Comparison of ENCODE assay signal across 8 mouse cellular contexts in genomic region chr16:94537159-94537527, GRCm38 (mm10). TPM values are rescaled to one million over a fixed set of nuclear protein-coding genes. Genes with fewer than 3 reads are reported as not detected.
A peak's percentile ranks its signal among the peaks of the same experiment; 100 is the strongest.
DNase-seq lines count a peak whose midpoint lies in the region; ATAC-seq and TF ChIP-seq lines count a peak whose summit lies in the region.

No protein-coding gene starts in this region.

- H3K4me1 ChIP-seq in neural tube, embryonic 15.5 days, result peaks cover 4% of the 10 kb centered on the region; the same call in 1 of the 2 replicates
- H3K4me1 ChIP-seq in heart, adult 2 months (ENCODE audit: control insufficient read depth, insufficient read depth, low read length), result peaks cover 9% of the 10 kb centered on the region
- peaks cover 13% of the 10 kb centered on the region for H3K4me1 ChIP-seq in small intestine, adult 2 months (ENCODE audit: control insufficient read depth, insufficient read depth, insufficient read length, low read length)
- no peaks in the 10 kb centered on the region for H3K4me1 ChIP-seq in midbrain, embryonic 14.5 days (ENCODE audit: control insufficient read depth, insufficient read depth, low read length)

- TF ChIP-seq CTCF in heart, adult 2 months (IDR thresholded peaks at IDR 0.05), result no peak
- no peak for TF ChIP-seq CTCF in small intestine, adult 2 months (IDR thresholded peaks at IDR 0.05; ENCODE audit: extremely low read depth, insufficient read length, insufficient replicate concordance, low read depth, low read length)

- no peak overlapping the region for H3K4me3 ChIP-seq in neural tube, embryonic 15.5 days (replicated peaks)
- H3K4me3 ChIP-seq in heart, adult 2 months, result peak overlapping the region; percentile 26
- no peak overlapping the region for H3K4me3 ChIP-seq in small intestine, adult 2 months (ENCODE audit: low read depth, low read length)
- H3K4me3 ChIP-seq in midbrain, embryonic 14.5 days (replicated peaks; ENCODE audit: low read depth, low read length), result no peak overlapping the region

- H3K36me3 ChIP-seq in neural tube, embryonic 15.5 days, result no peaks in the 10 kb centered on the region
- H3K36me3 ChIP-seq in heart, adult 2 months (ENCODE audit: control insufficient read depth, insufficient read depth, low read length), result peaks cover 4% of the 10 kb centered on the region; the same call in 1 of the 2 replicates
- no peaks in the 10 kb centered on the region for H3K36me3 ChIP-seq in small intestine, adult 2 months (ENCODE audit: control insufficient read depth, insufficient read depth, low read length)
- H3K36me3 ChIP-seq in midbrain, embryonic 14.5 days (ENCODE audit: control insufficient read depth, insufficient read depth, low read length), result no peaks in the 10 kb centered on the region

- H3K9me3 ChIP-seq in neural tube, embryonic 15.5 days (replicated peaks), result no peaks in the 10 kb centered on the region
- no peaks in the 10 kb centered on the region for H3K9me3 ChIP-seq in midbrain, embryonic 14.5 days (ENCODE audit: control insufficient read depth, low read length)

- ATAC-seq in neural tube, embryonic 15.5 days (ENCODE audit: low FRiP score), result no peak
- ATAC-seq in midbrain, embryonic 14.5 days (ENCODE audit: low FRiP score, low TSS enrichment), result no peak

- no peak for TF ChIP-seq POLR2A in heart, adult 2 months (IDR thresholded peaks at IDR 0.05; ENCODE audit: insufficient read depth, low read depth, low read length)
- TF ChIP-seq POLR2A in small intestine, adult 2 months (IDR thresholded peaks at IDR 0.05; ENCODE audit: low read depth, low read length), result no peak

- H3K27ac ChIP-seq in neural tube, embryonic 15.5 days (replicated peaks), result no peak overlapping the region
- peak overlapping the region; percentile 83 for H3K27ac ChIP-seq in heart, adult 2 months
- H3K27ac ChIP-seq in small intestine, adult 2 months (ENCODE audit: insufficient read depth, low read depth, low read length), result peak overlapping the region; percentile 52
- no peak overlapping the region for H3K27ac ChIP-seq in midbrain, embryonic 14.5 days (replicated peaks; ENCODE audit: low read depth, low read length)

- DNase-seq in neural tube, embryonic 10.5 days (ENCODE audit: extremely low spot score, low spot score), result no peak
- peak; percentile 62 to 70 for DNase-seq in heart, adult 2 months
- DNase-seq in kidney, postnatal 14 days, result peak; percentile 61
- no peak for DNase-seq in natural killer cell, adult 2 months (ENCODE audit: low spot score in 2 of 2)
- no peak for DNase-seq in midbrain, embryonic 14.5 days
- no peak for DNase-seq in left cerebral cortex, adult 8-10 months (ENCODE audit: low spot score in 2 of 2)

- intact Hi-C loops in heart, adult 2 months (cut with DNase I), result no loop called here

- no peaks in the 10 kb centered on the region for H3K27me3 ChIP-seq in neural tube, embryonic 15.5 days (replicated peaks)
- no peaks in the 10 kb centered on the region for H3K27me3 ChIP-seq in heart, adult 2 months (ENCODE audit: control insufficient read depth, insufficient read depth, low read length)
- H3K27me3 ChIP-seq in small intestine, adult 2 months (ENCODE audit: control insufficient read depth, insufficient read depth, low read length), result no peaks in the 10 kb centered on the region
- H3K27me3 ChIP-seq in midbrain, embryonic 14.5 days (ENCODE audit: control insufficient read depth, insufficient read depth, low read length), result no peaks in the 10 kb centered on the region

- 11% methylated on average over 9 of the region's 9 CpGs for WGBS in neural tube, embryonic 15.5 days
- 15% methylated on average over 9 of the region's 9 CpGs for WGBS in heart, adult 2 months
- 5% methylated on average over 9 of the region's 9 CpGs for WGBS in small intestine, adult 2 months
- 77% methylated on average over 9 of the region's 9 CpGs for WGBS in midbrain, embryonic 14.5 days

- 0 out of 2 replicates have a peak overlapping the region, but pooled peaks have one; percentile 0 for H3K4me2 ChIP-seq in neural tube, embryonic 15.5 days
- no peak overlapping the region for H3K4me2 ChIP-seq in midbrain, embryonic 14.5 days (ENCODE audit: low read length)

- TF ChIP-seq EP300 in heart, adult 2 months (IDR thresholded peaks at IDR 0.05; ENCODE audit: insufficient read depth, low read depth, low read length), result no peak

- H3K9ac ChIP-seq in neural tube, embryonic 15.5 days (replicated peaks), result no peak overlapping the region
- peak overlapping the region; percentile 39 for H3K9ac ChIP-seq in heart, adult 2 months (ENCODE audit: low read depth, low read length)
- no peak overlapping the region for H3K9ac ChIP-seq in midbrain, embryonic 14.5 days (replicated peaks; ENCODE audit: low read length)

- H3K79me2 ChIP-seq in heart, adult 2 months (replicated peaks; ENCODE audit: control insufficient read depth, insufficient read depth, low read length), result no peaks in the 10 kb centered on the region

RNA-seq across cellular contexts. Expression of gene Vps26c, which starts 10.5 kb away (rescaled TPM):
- 90.0 and 93.4 TPM in 2 replicates for polyA plus RNA-seq in neural tube, embryonic 15.5 days (2015; fragmentation: Nextera tagmentation; extraction: Ambion mirVana)
- 10 to 100 TPM; 21.8 to 22.1 TPM for total RNA-seq in heart, adult 2 months (2021)
- polyA plus RNA-seq in heart, adult 2 months (2012; rRNA removed), result 25.7 and 42.8 TPM in 2 replicates
- polyA plus RNA-seq in small intestine, adult 2 months (2012; rRNA removed), result 13.6 and 16.6 TPM in 2 replicates
- polyA plus RNA-seq in midbrain, embryonic 14.5 days (2014; fragmentation: Nextera tagmentation; extraction: Ambion mirVana), result 73.7 and 76.3 TPM in 2 replicates
- 10 to 100 TPM; 32.4 to 44.2 (median 39.2) TPM for total RNA-seq in left cerebral cortex, adult 8-10 months (2022)

RNA-seq across cellular contexts. Expression of gene Dyrk1a, which starts 32.7 kb away (rescaled TPM):
- polyA plus RNA-seq in neural tube, embryonic 15.5 days (2015; fragmentation: Nextera tagmentation; extraction: Ambion mirVana), result 8.9 and 9.5 TPM in 2 replicates
- 10 to 100 TPM; 74.0 to 80.5 TPM for total RNA-seq in heart, adult 2 months (2021)
- 28.2 and 44.8 TPM in 2 replicates for polyA plus RNA-seq in heart, adult 2 months (2012; rRNA removed)
- 15.9 and 32.1 TPM in 2 replicates for polyA plus RNA-seq in small intestine, adult 2 months (2012; rRNA removed)
- polyA plus RNA-seq in midbrain, embryonic 14.5 days (2014; fragmentation: Nextera tagmentation; extraction: Ambion mirVana), result 16.8 and 20.8 TPM in 2 replicates
- total RNA-seq in left cerebral cortex, adult 8-10 months (2022), result 100 to 1,000 TPM in 2 of 4 experiments, 10 to 100 TPM in 2; 92.8 to 110 (median 102) TPM

Comparison
In these comparisons a context has a peak if more than half of its experiments do, and no peak if none do; other contexts are left out.
1. H3K27ac ChIP-seq: peak in heart, adult 2 months (single experiment) and small intestine, adult 2 months (single experiment); none in neural tube, embryonic 15.5 days (single experiment) and midbrain, embryonic 14.5 days (single experiment).
2. DNase-seq: peak in heart, adult 2 months (2 of 2) and kidney, postnatal 14 days (single experiment); none in neural tube, embryonic 10.5 days (single experiment), natural killer cell, adult 2 months (0 of 2), midbrain, embryonic 14.5 days (single experiment) and left cerebral cortex, adult 8-10 months (0 of 2).